Comparison of ENCODE assay signal across 8 mouse cellular contexts in the genomic region with DNA sequence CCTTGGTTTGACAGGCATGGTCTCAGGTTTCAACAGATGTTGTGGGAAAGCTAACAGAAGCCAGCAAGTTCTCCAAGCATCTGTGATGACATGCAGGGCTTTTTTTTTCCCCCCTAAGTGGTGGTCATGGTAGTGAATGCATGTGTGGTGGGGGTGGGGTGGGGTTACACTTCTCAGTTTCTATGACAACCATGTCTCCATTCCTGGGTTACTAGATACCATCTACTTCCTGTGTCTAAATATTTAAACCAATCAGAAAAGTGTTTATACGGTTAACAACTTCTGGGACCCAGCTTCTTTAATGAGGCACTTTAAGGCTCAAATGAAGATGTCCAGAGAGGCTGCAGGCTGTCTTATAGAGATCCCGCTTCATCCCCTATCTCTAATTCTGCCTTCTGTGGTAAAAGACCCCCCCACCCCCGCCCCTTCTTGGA. TPM values are rescaled to one million over a fixed set of nuclear protein-coding genes. Genes with fewer than 3 reads are reported as not detected.
DNase-seq lines count a peak whose midpoint lies in the region; ATAC-seq and TF ChIP-seq lines count a peak whose summit lies in the region.

No protein-coding gene starts in this region.

- H3K27ac ChIP-seq in kidney, embryonic 15.5 days, result peak overlapping the region; percentile 45; the same call in 1 of the 2 replicates
- H3K27ac ChIP-seq in heart, embryonic 15.5 days, result peak overlapping the region; percentile 85
- peak overlapping the region; percentile 74 for H3K27ac ChIP-seq in liver, postnatal 0 days (ENCODE audit: low read depth)
- H3K27ac ChIP-seq in stomach, embryonic 16.5 days (ENCODE audit: low read length), result peak overlapping the region; percentile 87

- no peaks in the 10 kb centered on the region for H3K27me3 ChIP-seq in kidney, embryonic 15.5 days
- no peaks in the 10 kb centered on the region for H3K27me3 ChIP-seq in heart, embryonic 15.5 days
- H3K27me3 ChIP-seq in liver, postnatal 0 days (ENCODE audit: insufficient read depth, low read length), result no peaks in the 10 kb centered on the region
- no peaks in the 10 kb centered on the region for H3K27me3 ChIP-seq in stomach, embryonic 16.5 days (ENCODE audit: control insufficient read depth, insufficient read depth, low read length)

- WGBS in kidney, embryonic 15.5 days, result 24% methylated on average over 3 of the region's 3 CpGs
- 23% methylated on average over 3 of the region's 3 CpGs for WGBS in heart, embryonic 15.5 days
- 11% methylated on average over 3 of the region's 3 CpGs for WGBS in liver, postnatal 0 days (ENCODE audit: insufficient replicate concordance)
- WGBS in stomach, embryonic 16.5 days, result 22% methylated on average over 3 of the region's 3 CpGs

- ATAC-seq in kidney, embryonic 15.5 days (replicated peaks; ENCODE audit: low FRiP score), result no peak
- ATAC-seq in heart, embryonic 15.5 days (replicated peaks; ENCODE audit: insufficient number of reproducible peaks, insufficient read depth, low FRiP score, low read depth), result no peak
- ATAC-seq in liver, postnatal 0 days, result no peak
- ATAC-seq in stomach, embryonic 16.5 days (ENCODE audit: insufficient read depth, low FRiP score), result no peak

- no peak for DNase-seq in kidney, adult 9 months
- DNase-seq in brain, adult 2 months (ENCODE audit: low read depth, low spot score), result peak; percentile 35
- DNase-seq in liver, postnatal 0 days, result peak; percentile 38
- DNase-seq in gastrocnemius, adult 18-20 months (ENCODE audit: low spot score), result no peak
- no peak for DNase-seq in gastrocnemius, postnatal 10 days

- H3K9me3 ChIP-seq in kidney, embryonic 15.5 days (replicated peaks), result no peaks in the 10 kb centered on the region
- H3K9me3 ChIP-seq in heart, embryonic 15.5 days (replicated peaks), result no peaks in the 10 kb centered on the region
- no peaks in the 10 kb centered on the region for H3K9me3 ChIP-seq in liver, postnatal 0 days (ENCODE audit: low read length)
- no peaks in the 10 kb centered on the region for H3K9me3 ChIP-seq in stomach, embryonic 16.5 days (replicated peaks; ENCODE audit: control insufficient read depth, low read length)

- TF ChIP-seq CTCF in liver, postnatal 0 days (IDR thresholded peaks at IDR 0.05; ENCODE audit: low read depth), result no peak

- H3K36me3 ChIP-seq in kidney, embryonic 15.5 days, result no peaks in the 10 kb centered on the region
- no peaks in the 10 kb centered on the region for H3K36me3 ChIP-seq in heart, embryonic 15.5 days
- no peaks in the 10 kb centered on the region for H3K36me3 ChIP-seq in liver, postnatal 0 days (replicated peaks; ENCODE audit: insufficient read depth, low read length)
- no peaks in the 10 kb centered on the region for H3K36me3 ChIP-seq in stomach, embryonic 16.5 days (ENCODE audit: control insufficient read depth, insufficient read depth, low read length)

- H3K4me1 ChIP-seq in kidney, embryonic 15.5 days, result peaks cover 30% of the 10 kb centered on the region
- peaks cover 44% of the 10 kb centered on the region for H3K4me1 ChIP-seq in heart, embryonic 15.5 days (replicated peaks)
- H3K4me1 ChIP-seq in liver, postnatal 0 days (ENCODE audit: insufficient read depth), result peaks cover 25% of the 10 kb centered on the region
- peaks cover 20% of the 10 kb centered on the region for H3K4me1 ChIP-seq in stomach, embryonic 16.5 days (ENCODE audit: control insufficient read depth, insufficient read depth, low read length)

- peak overlapping the region; percentile 91 for H3K4me2 ChIP-seq in kidney, embryonic 15.5 days
- peak overlapping the region; percentile 89 for H3K4me2 ChIP-seq in heart, embryonic 15.5 days
- H3K4me2 ChIP-seq in liver, postnatal 0 days (ENCODE audit: low read depth, low read length), result peak overlapping the region; percentile 69
- peak overlapping the region; percentile 84 for H3K4me2 ChIP-seq in stomach, embryonic 16.5 days (ENCODE audit: low read depth, low read length)

- TF ChIP-seq EP300 in liver, postnatal 0 days (IDR thresholded peaks at IDR 0.05; ENCODE audit: low read depth), result no peak

- H3K4me3 ChIP-seq in kidney, embryonic 15.5 days (replicated peaks), result peak overlapping the region; percentile 78
- peak overlapping the region; percentile 89; the same call in 1 of the 2 replicates for H3K4me3 ChIP-seq in heart, embryonic 15.5 days
- peak overlapping the region; percentile 76; the same call in 1 of the 2 replicates for H3K4me3 ChIP-seq in liver, postnatal 0 days (ENCODE audit: low read depth, low read length)
- peak overlapping the region; percentile 74 for H3K4me3 ChIP-seq in stomach, embryonic 16.5 days (replicated peaks; ENCODE audit: low read length)

- H3K9ac ChIP-seq in kidney, embryonic 15.5 days, result no peak overlapping the region
- no peak overlapping the region for H3K9ac ChIP-seq in heart, embryonic 15.5 days
- H3K9ac ChIP-seq in liver, postnatal 0 days (replicated peaks), result 0 out of 2 replicates have a peak overlapping the region, but pooled peaks have one; percentile 88
- H3K9ac ChIP-seq in stomach, embryonic 16.5 days (ENCODE audit: low read length), result peak overlapping the region; percentile 37; the same call in 1 of the 2 replicates

RNA-seq across cellular contexts. Expression of a gene that starts 2.0 kb away (rescaled TPM):
- 60.8 and 65.7 TPM in 2 replicates for polyA plus RNA-seq in kidney, embryonic 15.5 days (2015; fragmentation: Nextera tagmentation; extraction: Ambion mirVana)
- 57.5 and 64.2 TPM in 2 replicates for polyA plus RNA-seq in heart, embryonic 15.5 days (2015; fragmentation: Nextera tagmentation; extraction: Ambion mirVana)
- polyA plus RNA-seq in liver, postnatal 0 days (2015; fragmentation: Nextera tagmentation; extraction: Ambion mirVana), result 28.7 and 31.2 TPM in 2 replicates
- polyA plus RNA-seq in stomach, embryonic 16.5 days (2015; fragmentation: Nextera tagmentation; extraction: Ambion mirVana), result 51.2 and 58.3 TPM in 2 replicates
- 100 to 1,000 TPM; 187 to 214 TPM for total RNA-seq in gastrocnemius, adult 18-20 months (2021)
- total RNA-seq in gastrocnemius, postnatal 10 days (2021), result 100 to 1,000 TPM; 227 to 232 TPM

Comparison
In these comparisons a context has a peak if more than half of its experiments do, and no peak if none do; other contexts are left out.
1. H3K9ac ChIP-seq: peak in liver, postnatal 0 days (single experiment) and stomach, embryonic 16.5 days (single experiment); none in kidney, embryonic 15.5 days (single experiment) and heart, embryonic 15.5 days (single experiment).
2. DNase-seq: peak in brain, adult 2 months (single experiment) and liver, postnatal 0 days (single experiment); none in kidney, adult 9 months (single experiment), gastrocnemius, adult 18-20 months (single experiment) and gastrocnemius, postnatal 10 days (single experiment).
3. Peak in every context shown above with its lines, with median percentiles within 50 percentile points of each other: H3K27ac ChIP-seq, H3K4me2 ChIP-seq and H3K4me3 ChIP-seq.